Mouse (Mus musculus) adrenal gland, postnatal 36 days (tissue): ENCODE results near the gene Magi1. TPM values are rescaled to one million over a fixed set of nuclear protein-coding genes. Genes with fewer than 3 reads are reported as not detected.

ENCODE experiments used
- DNase-seq, 2 experiments: peaks; one replicate each; pipeline ENCODE4 v3.0.0; 2021; ENCODE audit warnings: mixed read lengths in 1 of 2
- long read RNA-seq, 2 experiments: library from polyadenylated mRNA; stranded (forward); transcript quantifications; one replicate each; pipeline ENCODE4 v2.0.0; 2021; ENCODE audit warnings: borderline sequencing depth in 2 of 2
- total RNA-seq, 2 experiments: library from RNA; stranded (reverse); gene quantifications; 2 replicates each; pipeline ENCODE4 v1.2.3; 2021

The Magi1 gene
- total RNA-seq = 10 to 100 TPM; 12.6 to 41.2 TPM
- long read RNA-seq, experiment 1, partial matches to known transcripts = 0 of 1 reads
- long read RNA-seq, experiment 1, other reads (novel, unspliced or antisense) = 1 of 1 reads
- long read RNA-seq, experiment 2 = 0 reads

GRCm38 (mm10) chr6:94283318-94284061 is at the start of gene Magi1:
Magi1 (minus strand) TSS chr6:94283917.
- DNase-seq = peak; percentile 96 to 97

GRCm38 (mm10) chr6:94327143-94327542 is 43.4 kb upstream of the Magi1 start:
- no peak for DNase-seq

DNA sequence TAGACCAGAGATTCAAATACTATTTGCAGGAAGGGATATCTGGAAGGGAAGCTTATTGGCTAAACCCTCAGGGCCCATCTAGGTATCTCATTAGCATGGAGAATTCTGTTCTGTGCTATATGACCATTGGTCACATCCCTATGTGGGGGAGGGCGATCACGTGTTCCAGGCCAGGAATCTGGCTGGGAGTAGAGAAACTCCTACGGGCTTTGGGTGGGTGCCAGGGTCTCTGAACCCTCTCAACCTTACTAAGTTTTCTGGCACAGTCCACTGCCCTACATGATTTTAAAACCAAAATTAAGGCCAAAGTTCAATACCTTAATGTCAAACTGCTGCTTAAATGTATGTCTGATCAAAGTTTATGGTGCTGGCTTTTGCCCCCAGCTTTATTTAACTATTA is 33.2 kb upstream of the Magi1 start:
- no peak for DNase-seq

DNA sequence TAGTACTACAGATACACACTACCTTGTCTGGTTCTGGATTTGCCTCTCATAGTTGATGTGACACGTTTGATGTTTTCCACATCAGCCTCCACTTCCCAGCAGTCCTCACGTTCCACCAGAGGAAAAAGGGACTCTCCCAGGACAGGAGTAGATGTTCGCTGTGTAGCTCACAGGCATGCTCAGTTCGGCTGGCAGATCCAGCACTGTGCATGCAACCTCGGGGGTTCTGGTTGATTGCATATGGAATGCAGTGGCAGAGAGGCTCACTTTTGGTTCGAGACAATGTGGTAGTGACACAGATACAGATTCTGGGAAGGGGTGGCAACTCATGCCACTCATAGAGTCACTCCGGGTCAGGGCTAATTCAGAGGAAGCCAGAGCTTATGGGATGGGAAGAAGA is 28.6 kb upstream of the Magi1 start:
- no peak for DNase-seq

GRCm38 (mm10) chr6:94308498-94308897 is 24.8 kb upstream of the Magi1 start:
- no peak for DNase-seq

GRCm38 (mm10) chr6:94303512-94303911 is 19.8 kb upstream of the Magi1 start:
- no peak for DNase-seq

DNA sequence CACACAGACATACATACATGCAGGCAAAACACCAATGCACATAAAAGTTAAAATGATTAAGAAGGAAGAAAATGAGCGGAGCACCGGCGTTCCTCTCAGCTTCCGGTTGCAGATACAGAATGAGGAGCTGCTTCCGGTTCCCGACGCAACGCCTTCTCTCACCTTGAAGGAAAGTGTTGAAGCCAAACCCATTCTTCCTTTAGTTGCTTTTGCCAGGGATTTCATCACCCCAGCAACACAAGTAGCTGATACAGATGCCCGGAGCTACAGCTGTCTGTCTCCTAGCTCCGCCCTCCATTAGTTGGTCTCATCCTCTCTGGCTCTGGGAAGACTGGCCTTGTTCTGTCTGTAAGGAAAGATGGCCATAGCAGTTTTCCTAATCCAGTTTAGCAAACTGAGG is 18.1 kb upstream of the Magi1 start:
- DNase-seq = no peak

- DNase-seq = no peak
Observed at GRCm38 (mm10) chr6:94300562-94300961, 16.8 kb upstream of the Magi1 start.

- DNase-seq = no peak
Observed at GRCm38 (mm10) chr6:94287387-94287786, 3.7 kb upstream of the Magi1 start.

- DNase-seq = no peak
Observed at GRCm38 (mm10) chr6:94286555-94286954, 2.8 kb upstream of the Magi1 start.

GRCm38 (mm10) chr6:94284089-94284825 is 540 bp upstream of the Magi1 start:
- peak; percentile 46 to 76 for DNase-seq

- DNase-seq = peak; percentile 35 to 59
Observed at GRCm38 (mm10) chr6:94282301-94283241, 1.1 kb downstream of the Magi1 start.

- DNase-seq = peak; percentile 15 to 51
Observed at GRCm38 (mm10) chr6:94281606-94282280, 2.0 kb downstream of the Magi1 start.

DNA sequence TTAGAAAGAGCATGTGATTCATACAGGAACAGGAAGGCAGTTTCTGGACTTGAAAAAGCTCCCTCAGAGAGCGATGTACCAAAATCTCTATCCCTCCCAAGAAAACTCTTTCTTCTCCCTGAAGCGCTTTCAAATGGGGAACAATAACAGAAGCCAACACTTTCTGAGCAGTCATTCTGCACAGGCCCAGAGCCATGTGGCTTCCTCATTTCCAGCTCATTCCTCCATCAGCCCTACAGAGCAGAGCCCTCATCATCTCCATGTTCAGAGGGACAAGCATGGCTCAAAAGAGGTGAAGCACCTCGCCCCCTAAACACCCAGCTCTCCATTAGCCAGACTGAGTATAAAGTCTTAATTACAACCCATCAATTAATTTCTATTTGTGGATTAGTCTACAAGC is 9.8 kb downstream of the Magi1 start:
- no peak for DNase-seq

GRCm38 (mm10) chr6:94270001-94270400 is 13.7 kb downstream of the Magi1 start:
- DNase-seq = no peak

DNA sequence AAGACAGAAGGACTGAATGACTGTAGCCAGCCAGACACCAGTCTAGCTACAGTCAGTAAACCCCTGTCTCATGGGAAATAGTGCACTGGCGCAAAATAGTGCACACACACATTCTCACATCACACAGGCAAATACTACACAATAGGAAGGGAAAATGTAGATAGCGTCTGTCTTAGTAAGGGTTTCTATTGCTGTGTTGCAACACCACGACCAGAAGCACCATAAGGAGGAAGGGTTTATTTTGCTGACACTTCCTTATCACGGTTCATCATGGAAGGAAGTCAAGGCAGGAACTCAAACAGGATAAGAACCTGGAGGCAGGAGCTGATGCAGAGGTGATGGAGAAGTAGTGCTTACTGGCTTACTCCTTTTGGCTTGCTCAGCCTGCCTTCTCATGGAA is 14.5 kb downstream of the Magi1 start:
- DNase-seq = no peak

DNA sequence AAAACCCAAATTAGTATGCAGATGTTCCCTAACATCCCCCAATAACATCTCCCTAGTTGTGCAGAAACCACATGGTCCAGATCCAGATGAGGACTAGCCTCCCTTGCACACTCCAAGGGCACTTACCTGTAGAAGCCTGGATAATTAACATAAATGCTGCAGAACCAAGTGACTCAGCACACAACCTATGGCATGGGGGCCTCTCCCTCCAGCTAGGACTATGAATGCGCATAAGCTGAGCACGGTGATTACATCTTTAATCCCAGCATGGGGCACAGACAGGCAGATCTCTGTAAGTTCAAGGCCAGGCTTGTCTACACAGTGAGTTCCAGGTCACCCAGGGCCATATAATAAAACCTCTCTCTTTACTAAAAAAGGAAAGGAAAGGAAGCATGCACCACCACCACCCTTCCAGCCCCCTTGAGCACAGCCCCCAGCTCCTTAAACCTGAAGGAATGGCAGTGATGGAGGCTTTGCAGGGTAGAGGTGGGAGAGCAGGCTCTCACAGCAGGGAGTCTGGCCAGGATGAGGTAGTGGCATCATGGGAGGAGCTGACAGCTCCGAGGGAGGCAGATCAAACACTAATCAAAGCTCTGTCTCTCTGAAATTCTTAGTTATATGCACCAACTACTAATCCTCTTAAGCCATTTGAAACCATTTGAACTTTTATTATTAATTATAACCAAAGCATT is 18.3 kb downstream of the Magi1 start:
- no peak for DNase-seq

- DNase-seq = no peak
Observed at GRCm38 (mm10) chr6:94264183-94264941, 19.4 kb downstream of the Magi1 start.

DNA sequence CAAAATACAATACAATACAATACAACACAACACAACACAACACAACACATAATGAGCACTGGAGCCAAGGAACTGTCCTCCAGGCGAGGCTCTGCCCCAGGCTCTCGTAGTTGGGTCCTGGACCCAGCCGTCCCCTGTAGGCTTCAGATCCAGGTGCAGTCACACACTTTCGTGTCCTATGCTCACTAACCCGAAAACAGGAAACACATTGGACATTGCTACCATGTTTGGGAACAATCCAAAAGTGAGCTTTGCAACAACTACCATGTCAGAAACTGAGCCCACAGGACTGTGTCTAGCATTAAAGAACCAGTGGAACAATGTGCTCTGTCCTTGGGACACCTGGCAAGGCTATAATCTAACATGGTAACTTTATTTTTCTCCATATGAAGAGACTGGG is 22.9 kb downstream of the Magi1 start:
- DNase-seq = no peak

DNA sequence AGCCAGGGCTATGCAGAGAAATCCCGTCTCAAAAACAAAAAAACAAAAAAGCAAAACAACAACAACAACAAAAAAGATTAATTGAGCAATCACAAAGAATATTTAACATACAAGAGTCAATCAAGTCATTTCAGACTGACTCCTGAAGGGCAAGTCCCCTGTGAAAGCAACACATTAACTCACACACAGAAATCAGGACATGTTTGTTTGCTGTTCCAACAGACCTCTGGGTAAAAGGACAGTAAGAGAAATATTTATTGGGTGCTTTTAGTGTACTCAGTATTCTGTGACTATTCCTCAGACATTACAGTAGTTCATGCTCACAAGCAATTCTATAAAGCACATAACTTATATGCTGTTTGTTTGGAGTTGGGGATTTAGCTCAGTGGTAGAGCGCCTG is 23.7 kb downstream of the Magi1 start:
- no peak for DNase-seq
